ENCODE assay signal across 8 mouse cellular contexts in genomic region chr9:118871089-118871488, GRCm38 (mm10). TPM values are rescaled to one million over a fixed set of nuclear protein-coding genes. Genes with fewer than 3 reads are reported as not detected.
DNase-seq lines count a peak whose midpoint lies in the region; ATAC-seq and TF ChIP-seq lines count a peak whose summit lies in the region.
"Had no signal": no experiment of that assay in that cellular context is flagged by ENCODE, and none has a peak within 500 bp of the region (broad histone marks: within the 10 kb centered on the region; RNA-seq: fewer than 3 reads in every experiment).

No protein-coding gene starts in this region.

- ATAC-seq in kidney, embryonic 15.5 days (replicated peaks; ENCODE audit: low FRiP score), result no peak
- peak; percentile 50 for ATAC-seq in lung, postnatal 0 days

- no peak overlapping the region for H3K4me3 ChIP-seq in kidney, embryonic 15.5 days (replicated peaks)
- H3K4me3 ChIP-seq in ES-Bruce4 (ENCODE audit: low read depth, low read length), result no peak overlapping the region
- H3K4me3 ChIP-seq in lung, postnatal 0 days (ENCODE audit: low read depth, low read length), result no peak overlapping the region
- H3K4me3 ChIP-seq: megakaryocyte, embryonic 14.5 days had no signal

- H3K27ac ChIP-seq in kidney, embryonic 15.5 days, result no peak overlapping the region
- H3K27ac ChIP-seq in ES-Bruce4 (ENCODE audit: insufficient read depth, low read length), result no peak overlapping the region
- H3K27ac ChIP-seq in lung, postnatal 0 days (ENCODE audit: low read length), result no peak overlapping the region

- peaks cover 47% of the 10 kb centered on the region for H3K36me3 ChIP-seq in kidney, embryonic 15.5 days
- no peaks in the 10 kb centered on the region for H3K36me3 ChIP-seq in ES-Bruce4 (ENCODE audit: control insufficient read depth, insufficient read depth, low read length, poor library complexity, severe bottlenecking)
- H3K36me3 ChIP-seq in lung, postnatal 0 days (ENCODE audit: insufficient read depth, low read length), result 0 out of 2 replicates have a peak, but pooled peaks cover 6% of the 10 kb centered on the region

- intact Hi-C loops in gastrocnemius, postnatal 14 days (cut with DNase I; ENCODE audit: low total_unique reads), result loop anchor here (5.0 kb wide), 1 partner anchor 264 kb away; the partner anchor contains the start of gene Itga9

- H3K9ac ChIP-seq in kidney, embryonic 15.5 days, result no peak overlapping the region
- H3K9ac ChIP-seq in ES-Bruce4 (ENCODE audit: low read depth, poor library complexity, severe bottlenecking), result no peak overlapping the region
- H3K9ac ChIP-seq in lung, postnatal 0 days (replicated peaks; ENCODE audit: low read depth), result no peak overlapping the region

- WGBS in kidney, embryonic 15.5 days, result 49% methylated on average over 4 of the region's 4 CpGs
- WGBS in lung, postnatal 0 days, result 46% methylated on average over 4 of the region's 4 CpGs

- H3K9me3 ChIP-seq in kidney, embryonic 15.5 days (replicated peaks), result no peaks in the 10 kb centered on the region
- 0 out of 2 replicates have a peak, but pooled peaks cover 2% of the 10 kb centered on the region for H3K9me3 ChIP-seq in ES-Bruce4 (replicated peaks; ENCODE audit: control insufficient read depth, insufficient read depth, low read length, poor library complexity, severe bottlenecking)
- H3K9me3 ChIP-seq in lung, postnatal 0 days (ENCODE audit: low read length), result no peaks in the 10 kb centered on the region

- peak; percentile 47 for DNase-seq in kidney, adult 9 months
- peak; percentile 39 for DNase-seq in adipocyte (ENCODE audit: low spot score)
- peak; percentile 23 for DNase-seq in gastrocnemius, postnatal 14 days
- peak; percentile 66 for DNase-seq in lung, postnatal 0 days (ENCODE audit: low spot score)
- DNase-seq in spleen, postnatal 36 days (ENCODE audit: low spot score in 2 of 2), result peak; percentile 16 to 42

- H3K4me2 ChIP-seq in kidney, embryonic 15.5 days, result no peak overlapping the region
- H3K4me2 ChIP-seq in lung, postnatal 0 days (replicated peaks; ENCODE audit: low read depth, low read length), result no peak overlapping the region

- peak; percentile 40 for TF ChIP-seq CTCF in ES-Bruce4 (IDR thresholded peaks at IDR 0.05; ENCODE audit: low read depth, low read length)
- TF ChIP-seq CTCF in lung, postnatal 0 days (IDR thresholded peaks at IDR 0.05), result peak; percentile 84

- TF ChIP-seq POLR2A in ES-Bruce4 (IDR thresholded peaks at IDR 0.05; ENCODE audit: insufficient read depth, low read length), result no peak

- no peaks in the 10 kb centered on the region for H3K27me3 ChIP-seq in kidney, embryonic 15.5 days
- H3K27me3 ChIP-seq in ES-Bruce4 (ENCODE audit: control insufficient read depth, insufficient read depth, low read length, poor library complexity, severe bottlenecking), result no peaks in the 10 kb centered on the region
- no peaks in the 10 kb centered on the region for H3K27me3 ChIP-seq in lung, postnatal 0 days (replicated peaks; ENCODE audit: insufficient read depth, low read length)

- no peak for TF ChIP-seq EP300 in ES-Bruce4 (IDR thresholded peaks at IDR 0.05; ENCODE audit: insufficient read depth, low read depth, low read length)
- TF ChIP-seq EP300 in lung, postnatal 0 days (IDR thresholded peaks at IDR 0.05), result no peak

- peaks cover 16% of the 10 kb centered on the region for H3K4me1 ChIP-seq in kidney, embryonic 15.5 days
- H3K4me1 ChIP-seq in ES-Bruce4 (ENCODE audit: control insufficient read depth, insufficient read depth, low read length), result no peaks in the 10 kb centered on the region
- no peaks in the 10 kb centered on the region for H3K4me1 ChIP-seq in lung, postnatal 0 days (ENCODE audit: insufficient read depth, low read depth, low read length)

RNA-seq across cellular contexts. Expression of gene Ctdspl, which starts 55.2 kb away (rescaled TPM):
- polyA plus RNA-seq in kidney, embryonic 15.5 days (2015; fragmentation: Nextera tagmentation; extraction: Ambion mirVana), result 24.9 and 26.2 TPM in 2 replicates
- 20.2 and 20.5 TPM in 2 replicates for polyA plus RNA-seq in ES-Bruce4 (2011; ENCODE audit: insufficient read depth, insufficient read length, low read depth, missing spikeins)
- total RNA-seq in gastrocnemius, postnatal 14 days (2021), result 10 to 100 TPM in 1 of 2 experiments, 1 to 10 TPM in 1; 8.2 to 10.0 TPM
- polyA plus RNA-seq in lung, postnatal 0 days (2015; fragmentation: Nextera tagmentation; extraction: Ambion mirVana), result 27.8 and 29.9 TPM in 2 replicates
